Mouse (Mus musculus) megakaryocyte-erythroid progenitor cell, adult 5-6 weeks (primary cell): Measurements from ENCODE around the gene Cacng5. TPM values are rescaled to one million over a fixed set of nuclear protein-coding genes. Genes with fewer than 3 reads are reported as not detected.

ENCODE experiments used
- ATAC-seq: replicated peaks from 2 replicates; pipeline ENCODE4 v1.8.0; 2016; ENCODE audit warnings: mild to moderate bottlenecking, inconsistent platforms; ENCODE audit not compliant: severe bottlenecking, poor library complexity, low FRiP score, low TSS enrichment
- total RNA-seq, 2 experiments: library from RNA; stranded (forward) in 1 of 2; stranded (reverse) in 1 of 2; fragments of 200-1000, 215-1000 nt in 1 of 2; fragments of >200 nt in 1 of 2; fragmentation: Nextera tagmentation in 1 of 2; gene quantifications; 2 replicates each; pipeline ENCODE4 v1.2.3; 2014 to 2017

Cacng5 gene
- total RNA-seq, 2 experiments from 2014 or later: not detected

DNA sequence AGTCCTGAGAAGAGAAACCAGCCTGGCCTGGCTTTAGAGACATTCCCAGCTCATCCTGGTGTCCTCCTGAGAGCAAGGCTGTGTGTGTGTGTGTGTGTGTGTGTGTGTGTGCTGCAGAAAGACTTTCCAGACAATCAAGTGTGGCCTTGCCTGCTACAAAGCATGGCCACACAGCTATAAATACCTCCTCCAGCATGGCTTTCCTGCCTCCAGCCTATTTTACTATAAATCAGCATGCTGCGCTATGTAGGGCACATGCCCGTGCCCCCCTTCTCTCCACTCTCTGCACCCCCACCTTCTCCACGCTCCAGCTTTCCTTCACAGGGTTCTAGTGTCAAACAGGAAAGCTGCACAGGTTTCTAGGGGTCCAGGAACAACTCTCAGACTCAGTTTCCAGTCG lies 19.2 kb downstream of the Cacng5 start:
- no peak for ATAC-seq

DNA sequence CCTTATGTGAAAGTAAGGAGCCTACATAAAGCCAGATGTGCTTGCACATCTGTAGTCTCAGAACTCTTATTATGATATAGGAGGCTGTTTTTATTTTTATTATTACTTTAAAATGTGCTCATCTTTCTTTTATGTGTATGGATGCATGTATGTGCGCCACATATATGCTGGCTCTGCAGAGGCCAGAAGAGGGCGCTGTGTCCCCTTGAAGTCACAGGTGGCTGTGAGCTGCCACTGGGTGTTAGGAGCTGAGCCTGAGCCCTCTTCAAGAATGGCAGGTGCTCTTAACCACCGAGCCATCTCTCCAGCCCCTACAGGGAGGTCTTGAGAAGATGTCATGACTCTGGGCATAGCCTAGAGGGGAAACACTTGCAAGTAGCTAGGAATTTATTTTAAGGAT lies 23.5 kb downstream of the Cacng5 start:
- no peak for ATAC-seq

GRCm38 (mm10) chr11:107887342-107887741 lies 27.5 kb downstream of the Cacng5 start:
- ATAC-seq: no peak

GRCm38 (mm10) chr11:107876840-107877239 lies 38.0 kb downstream of the Cacng5 start:
- ATAC-seq: 0 out of 2 replicates have a peak, but pooled peaks have one; percentile 26

- no peak for ATAC-seq
Measured at GRCm38 (mm10) chr11:107875861-107876494, 38.9 kb downstream of the Cacng5 start.

GRCm38 (mm10) chr11:107872743-107873142 lies 42.1 kb downstream of the Cacng5 start:
- no peak for ATAC-seq

DNA sequence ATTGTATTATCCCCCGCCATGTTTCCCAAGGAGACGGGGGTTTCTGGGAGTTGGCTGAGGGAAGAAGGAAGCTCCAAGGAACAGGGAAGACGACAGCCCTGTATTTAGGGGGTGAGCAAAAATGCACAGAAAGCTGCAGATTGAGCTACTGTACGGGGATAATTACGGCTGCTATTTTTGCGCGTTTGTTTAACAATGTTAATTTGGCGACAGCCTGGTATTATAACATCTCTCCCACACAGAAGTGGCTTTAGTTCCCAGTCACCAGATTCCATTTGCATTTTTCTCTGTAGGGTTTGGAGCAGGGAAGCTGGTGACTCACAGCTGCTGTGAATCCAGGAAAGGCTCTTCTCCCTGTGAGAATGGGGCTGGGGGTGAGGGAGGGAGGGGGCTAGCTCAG lies 47.3 kb downstream of the Cacng5 start:
- no peak for ATAC-seq

DNA sequence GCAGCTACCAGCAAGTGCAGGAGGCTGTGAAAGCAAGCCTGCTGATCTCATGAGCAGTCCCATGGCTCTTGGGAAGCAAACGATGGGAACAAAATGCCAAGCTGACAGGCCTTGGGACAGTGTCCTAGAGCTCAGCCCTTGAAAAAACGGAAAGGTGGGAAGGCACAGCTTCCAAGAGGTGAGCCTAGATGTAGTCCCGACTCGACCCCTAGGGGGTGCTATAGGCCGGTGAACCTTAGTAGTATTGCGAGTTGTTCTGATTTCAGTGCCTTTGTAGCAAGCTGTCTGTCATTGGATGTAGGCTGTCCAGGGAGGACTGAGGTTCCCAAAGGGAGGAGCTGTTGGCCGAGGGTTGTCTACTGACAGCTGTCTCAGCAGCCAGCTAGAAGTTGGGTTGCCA lies 49.7 kb downstream of the Cacng5 start:
- ATAC-seq: peak; percentile 83

DNA sequence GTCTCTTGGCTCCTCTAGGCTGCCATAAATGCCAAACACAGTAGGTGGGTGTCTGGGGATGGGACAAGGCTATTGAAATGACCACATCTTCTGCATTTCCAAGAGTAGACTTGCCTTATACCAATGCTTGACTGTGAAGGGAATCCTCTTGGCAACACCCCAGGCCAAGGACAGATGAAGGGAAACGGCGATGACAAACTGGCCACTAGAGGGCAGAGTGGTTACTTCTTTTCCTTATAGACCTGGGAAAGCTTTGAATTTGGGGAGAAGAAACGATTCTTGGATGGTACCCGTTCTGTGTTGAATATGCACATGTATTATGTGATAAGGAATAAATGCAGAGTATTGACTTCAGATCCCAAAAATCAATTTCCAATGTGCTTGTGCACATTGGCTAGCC lies 50.8 kb downstream of the Cacng5 start:
- 0 out of 2 replicates have a peak, but pooled peaks have one; percentile 49 for ATAC-seq

DNA sequence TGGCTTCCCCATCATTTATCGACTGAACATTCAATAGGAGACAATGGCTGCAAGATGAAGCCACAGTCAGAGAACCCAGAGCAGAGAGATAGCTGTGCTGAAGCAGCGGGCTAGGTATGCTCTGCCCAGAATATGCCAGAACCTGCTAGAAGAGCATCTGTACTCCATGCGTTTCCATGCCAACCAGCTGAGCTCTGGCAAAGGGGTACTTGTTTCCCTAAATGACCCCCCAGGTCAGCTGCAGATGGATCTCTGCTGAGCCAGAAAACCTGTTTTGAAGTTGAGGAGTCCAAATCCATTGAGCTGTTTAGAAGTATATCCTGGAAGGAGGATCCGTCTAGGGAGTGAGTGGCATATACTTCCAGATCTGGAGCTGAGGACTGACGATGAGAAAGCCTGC lies 53.1 kb downstream of the Cacng5 start:
- no peak for ATAC-seq

DNA sequence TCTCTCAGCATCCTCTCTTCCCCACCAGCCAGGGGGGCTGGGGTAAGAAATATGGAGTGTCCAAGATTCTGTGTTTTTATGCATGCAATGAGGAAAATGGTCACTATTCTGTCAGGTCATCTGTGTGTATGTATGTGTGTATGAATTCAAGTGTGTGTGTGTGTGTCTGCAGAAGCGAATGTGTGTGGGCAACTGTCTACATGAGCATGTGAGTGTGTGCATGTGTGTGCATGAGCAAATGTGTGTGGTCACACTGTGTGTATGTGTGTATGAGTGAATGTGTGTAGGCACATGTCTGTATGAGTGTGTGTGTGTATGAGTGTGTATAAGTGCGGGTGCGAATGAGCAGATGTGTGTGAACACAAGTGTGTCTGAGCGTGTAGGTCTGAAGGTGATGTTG lies 55.0 kb downstream of the Cacng5 start:
- no peak for ATAC-seq

- peak; percentile 65 for ATAC-seq
Measured at GRCm38 (mm10) chr11:107859288-107859687, 55.6 kb downstream of the Cacng5 start.

- peak; percentile 70 for ATAC-seq
Measured at GRCm38 (mm10) chr11:107853088-107853487, 61.8 kb downstream of the Cacng5 start.

GRCm38 (mm10) chr11:107849621-107850020 lies 65.2 kb downstream of the Cacng5 start:
- no peak for ATAC-seq

DNA sequence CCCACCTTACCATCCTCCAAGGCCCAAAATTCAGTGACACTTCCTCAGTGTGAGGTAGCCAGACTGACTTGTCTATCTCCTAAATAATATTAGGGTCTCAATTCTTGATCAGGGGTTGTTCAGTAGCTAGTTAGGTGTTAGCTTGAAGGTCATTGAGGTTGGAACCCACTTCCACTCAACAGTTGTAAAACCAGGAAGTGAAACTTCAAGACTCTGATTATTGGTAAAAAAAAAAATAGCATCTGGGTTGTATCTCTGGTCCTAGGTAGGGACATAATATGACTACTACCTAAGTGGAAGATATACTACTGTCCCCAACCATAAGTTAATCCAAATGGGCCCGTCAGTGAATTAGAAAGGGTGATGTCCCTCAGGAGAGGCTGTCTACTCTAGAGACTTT lies 70.7 kb downstream of the Cacng5 start:
- ATAC-seq: no peak

- no peak for ATAC-seq
Measured at GRCm38 (mm10) chr11:107833351-107834040, 81.4 kb downstream of the Cacng5 start.

Other genes starting within 250 kb of the Cacng5 start
- not detected in 2 replicates for gene Cacng1, start 198.5 kb downstream of the Cacng5 start, total RNA-seq (2014; fragmentation: Nextera tagmentation)
- not detected in 2 replicates for gene Cacng1, start 198.5 kb downstream of the Cacng5 start, total RNA-seq (2017)
- not detected in 2 replicates for gene Cacng4, start 120.5 kb downstream of the Cacng5 start, total RNA-seq (2014; fragmentation: Nextera tagmentation)
- not detected in 2 replicates for gene Cacng4, start 120.5 kb downstream of the Cacng5 start, total RNA-seq (2017)